Mouse (Mus musculus): Measurements from ENCODE around the gene Flnb. TPM values are rescaled to one million over a fixed set of nuclear protein-coding genes. Genes with fewer than 3 reads are reported as not detected.

Gene Flnb
- total and polyA plus RNA-seq, 3 experiments: 29.5 to 74.0 (median 61.6) TPM

GRCm38 (mm10) chr14:7975177-7975576, 157.4 kb downstream of the Flnb start:
- in situ Hi-C loops (cut with MboI; ENCODE audit: low pct_ligation_motif_present, low pct_unique_long_range_greater_than_20kb, low sequenced_read_pairs) (no loop called here), dilution Hi-C loops (cut with MboI; ENCODE audit: extremely low pct_ligation_motif_present, extremely low pct_unique_long_range_greater_than_20kb, low sequenced_read_pairs) (no loop called here)
- DNase-seq (ENCODE audit: extremely low read depth): no peak
- Histone ChIP-seq H3K4me3 (replicated peaks in 1 of 3; ENCODE audit: low read depth in 2 of 3, low read length in 2 of 3, poor library complexity in 1 of 3) (no peak overlapping the region), H3K27me3 (replicated peaks) (no peaks in the 10 kb centered on the region), H3K9me3 (replicated peaks; ENCODE audit: low read length) (no peaks in the 10 kb centered on the region), H3K36me3 (replicated peaks in 1 of 2; ENCODE audit: control insufficient read depth in 1 of 2, insufficient read depth in 1 of 2, low read length in 1 of 2) (peaks cover 0 to 95% of the 10 kb centered on the region in 2 experiments), H3K79me2 (replicated peaks; ENCODE audit: control insufficient read depth, extremely low read depth, insufficient read depth, poor library complexity, severe bottlenecking) (no peaks in the 10 kb centered on the region), H3K4me1 (ENCODE audit: control insufficient read depth in 1 of 2, insufficient read depth in 2 of 2) (peaks cover 13 to 39% of the 10 kb centered on the region in 2 experiments; a peak in 3 of 4 replicates), H3K27ac (ENCODE audit: insufficient read depth, low read depth) (no peak overlapping the region), H3K4me2 (ENCODE audit: insufficient read depth, low read depth, poor library complexity, severe bottlenecking) (no peak overlapping the region), H3K9ac (ENCODE audit: insufficient read depth, low read depth) (no peak overlapping the region)
- TF ChIP-seq USF1 (IDR thresholded peaks at IDR 0.05; ENCODE audit: low read depth, low read length): no peak
- TF ChIP-seq CHD1 (IDR thresholded peaks at IDR 0.05; ENCODE audit: low read depth, low read length): no peak
- TF ChIP-seq UBTF (IDR thresholded peaks at IDR 0.05; ENCODE audit: low read depth, low read length): no peak
- TF ChIP-seq IRF4 (IDR thresholded peaks at IDR 0.05; ENCODE audit: low read depth, low read length): no peak
- TF ChIP-seq MEF2A (IDR thresholded peaks at IDR 0.05; ENCODE audit: borderline replicate concordance, low read depth, low read length): no peak
- TF ChIP-seq NRF1 (IDR thresholded peaks at IDR 0.05; ENCODE audit: low read depth, low read length): no peak
- no peak for TF ChIP-seq ZMIZ1 (IDR thresholded peaks at IDR 0.05; ENCODE audit: low read depth, low read length)
- no peak for TF ChIP-seq RAD21 (IDR thresholded peaks at IDR 0.05; ENCODE audit: low read depth, low read length)
- TF ChIP-seq ZNF384 (IDR thresholded peaks at IDR 0.05; ENCODE audit: low read depth, low read length): no peak
- TF ChIP-seq TBP (conservative IDR thresholded peaks at IDR 0.05; ENCODE audit: low read depth, low read length): no peak
- TF ChIP-seq CHD2 (IDR thresholded peaks at IDR 0.05; ENCODE audit: low read length): no peak
- no peak for TF ChIP-seq MYC (IDR thresholded peaks at IDR 0.05; ENCODE audit: low read depth, low read length)
- TF ChIP-seq KAT2A (IDR thresholded peaks at IDR 0.05; ENCODE audit: insufficient replicate concordance, low read length): no peak
- no peak for TF ChIP-seq NELFE (IDR thresholded peaks at IDR 0.05; ENCODE audit: low read depth, low read length)

DNA sequence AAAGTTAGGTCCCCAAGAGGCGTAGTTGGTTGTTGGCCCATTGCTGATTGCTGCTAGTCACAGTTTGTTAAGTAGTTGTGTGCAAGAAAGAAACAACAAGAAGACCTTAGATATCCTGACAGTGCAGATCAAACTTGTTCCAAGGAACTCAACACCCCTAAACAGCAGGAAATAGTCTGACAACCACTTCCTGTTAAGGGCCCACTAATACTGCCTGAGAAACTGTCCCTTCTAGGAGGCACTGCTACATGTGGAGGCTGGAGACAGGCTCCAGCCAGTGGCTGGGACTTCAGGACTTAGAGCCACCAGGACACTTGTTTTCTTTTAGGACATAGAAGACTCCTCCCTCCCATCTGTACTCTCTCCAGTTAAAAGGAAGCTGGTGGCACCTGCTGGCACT, 159.7 kb downstream of the Flnb start:
- no peak overlapping the region for H3K27ac ChIP-seq (ENCODE audit: insufficient read depth, low read depth)
- H3K4me1 ChIP-seq (ENCODE audit: control insufficient read depth in 1 of 2, insufficient read depth in 2 of 2): peaks cover 10 to 31% of the 10 kb centered on the region in 2 experiments; a peak in 3 of 4 replicates
- no peak overlapping the region for H3K4me3 ChIP-seq (replicated peaks in 1 of 3; ENCODE audit: low read depth in 2 of 3, low read length in 2 of 3, poor library complexity in 1 of 3)
- no peak for DNase-seq (ENCODE audit: extremely low read depth)
- H3K36me3 ChIP-seq (replicated peaks in 1 of 2; ENCODE audit: control insufficient read depth in 1 of 2, insufficient read depth in 1 of 2, low read length in 1 of 2): peaks cover 0 to 93% of the 10 kb centered on the region in 2 experiments
- no peak overlapping the region for H3K4me2 ChIP-seq (ENCODE audit: insufficient read depth, low read depth, poor library complexity, severe bottlenecking)
- TF ChIP-seq MAFK (IDR thresholded peaks at IDR 0.05; ENCODE audit: insufficient replicate concordance, low read length) (no peak), KAT2A (IDR thresholded peaks at IDR 0.05; ENCODE audit: insufficient replicate concordance, low read length) (no peak), PAX5 (IDR thresholded peaks at IDR 0.05; ENCODE audit: low read length) (no peak), UBTF (IDR thresholded peaks at IDR 0.05; ENCODE audit: low read depth, low read length) (no peak), BHLHE40 (IDR thresholded peaks at IDR 0.05; ENCODE audit: low read depth, low read length) (no peak), POLR2AphosphoS2 (IDR thresholded peaks at IDR 0.05; ENCODE audit: low read depth, low read length) (no peak), POLR2A (IDR thresholded peaks at IDR 0.05; ENCODE audit: low read depth, low read length) (no peak), NELFE (IDR thresholded peaks at IDR 0.05; ENCODE audit: low read depth, low read length) (no peak), ZKSCAN1 (IDR thresholded peaks at IDR 0.05; ENCODE audit: borderline replicate concordance, low read depth, low read length) (no peak), JUND (conservative IDR thresholded peaks at IDR 0.05; ENCODE audit: low read depth, low read length) (no peak), TCF12 (IDR thresholded peaks at IDR 0.05; ENCODE audit: low read depth, low read length) (no peak), NRF1 (IDR thresholded peaks at IDR 0.05; ENCODE audit: low read depth, low read length) (no peak), GABPA (IDR thresholded peaks at IDR 0.05; ENCODE audit: insufficient replicate concordance, low read depth, low read length) (no peak), E2F4 (IDR thresholded peaks at IDR 0.05; ENCODE audit: insufficient replicate concordance, low read depth, low read length) (no peak), MAZ (IDR thresholded peaks at IDR 0.05; ENCODE audit: low read depth, low read length) (no peak), SIN3A (IDR thresholded peaks at IDR 0.05; ENCODE audit: low read length) (no peak), IRF4 (IDR thresholded peaks at IDR 0.05; ENCODE audit: low read depth, low read length) (no peak), USF1 (IDR thresholded peaks at IDR 0.05; ENCODE audit: low read depth, low read length) (no peak)
- in situ Hi-C loops (cut with MboI; ENCODE audit: low pct_ligation_motif_present, low pct_unique_long_range_greater_than_20kb, low sequenced_read_pairs): no loop called here
- H3K9ac ChIP-seq (ENCODE audit: insufficient read depth, low read depth): no peak overlapping the region
- H3K79me2 ChIP-seq (replicated peaks; ENCODE audit: control insufficient read depth, extremely low read depth, insufficient read depth, poor library complexity, severe bottlenecking): no peaks in the 10 kb centered on the region
- dilution Hi-C loops (cut with MboI; ENCODE audit: extremely low pct_ligation_motif_present, extremely low pct_unique_long_range_greater_than_20kb, low sequenced_read_pairs): no loop called here
- no peaks in the 10 kb centered on the region for H3K9me3 ChIP-seq (replicated peaks; ENCODE audit: low read length)
- H3K27me3 ChIP-seq (replicated peaks): no peaks in the 10 kb centered on the region
